Mouse (Mus musculus) midbrain, embryonic 14.5 days (tissue): Measurements from ENCODE around the gene Gm47985. TPM values are rescaled to one million over a fixed set of nuclear protein-coding genes. Genes with fewer than 3 reads are reported as not detected.
"Not testable (repeated sequence)": the region's sequence is repeated elsewhere in the genome, so short reads cannot be mapped to it uniquely, and the experiment has no call there.

ENCODE experiments used
- ATAC-seq: fragments of 200-750 bp; cut with Nextera tagmentation; 2 replicates; pipeline ENCODE4 v1.8.0; 2017; ENCODE audit warnings: moderate number of reproducible peaks, moderate library complexity; ENCODE audit not compliant: low FRiP score, low TSS enrichment
- DNase-seq: peaks from one replicate; pipeline ENCODE4 v3.0.0-alpha.2; 2015
- H3K27ac ChIP-seq: fragments of 300-500 bp; sonication (generic); replicated peaks from 2 replicates; pipeline ENCODE4 v1.5.1; 2014; ENCODE audit warnings: mild to moderate bottlenecking, low read depth, low read length, moderate library complexity
- H3K27me3 ChIP-seq: fragments of 300-500 bp; sonication (generic); 2 replicates; pipeline ENCODE4 v1.6.1; 2014; ENCODE audit warnings: low read length, control low read depth, mixed read lengths; ENCODE audit not compliant: control insufficient read depth, insufficient read depth
- H3K36me3 ChIP-seq: fragments of 300-500 bp; sonication (generic); 2 replicates; pipeline ENCODE4 v1.6.1; 2014; ENCODE audit warnings: low read length, control low read depth; ENCODE audit not compliant: control insufficient read depth, insufficient read depth
- H3K4me1 ChIP-seq: fragments of 300-500 bp; sonication (generic); 2 replicates; pipeline ENCODE4 v1.6.1; 2014; ENCODE audit warnings: mild to moderate bottlenecking, antibody characterized with exemption, low read length, control low read depth; ENCODE audit not compliant: control insufficient read depth, insufficient read depth
- H3K4me2 ChIP-seq: fragments of 300-500 bp; sonication (generic); 2 replicates; pipeline ENCODE4 v1.6.1; 2014; ENCODE audit warnings: mild to moderate bottlenecking, low read length, moderate library complexity
- H3K4me3 ChIP-seq: fragments of 300-500 bp; sonication (generic); replicated peaks from 2 replicates; pipeline ENCODE4 v1.5.1; 2014; ENCODE audit warnings: low read depth, low read length
- H3K9ac ChIP-seq: fragments of 300-500 bp; sonication (generic); replicated peaks from 2 replicates; pipeline ENCODE4 v1.6.1; 2014; ENCODE audit warnings: mild to moderate bottlenecking, low read length, moderate library complexity
- H3K9me3 ChIP-seq: fragments of 300-500 bp; sonication (generic); 2 replicates; pipeline ENCODE4 v1.6.1; 2016; ENCODE audit warnings: low read length, control low read depth, mixed read lengths; ENCODE audit not compliant: control insufficient read depth
- WGBS: fragments of 180-500 bp; shearing (Covaris S2); extraction: QIAGEN DNeasy Blood & Tissue Kit; methylation state at CpG from one replicate; pipeline ENCODE4 v1.1.7; 2014; 5-methylcytosine and 5-hydroxymethylcytosine counted together
- polyA plus RNA-seq: library from polyadenylated mRNA; unstranded; fragments of >200 nt; fragmentation: Nextera tagmentation; extraction: Ambion mirVana; gene quantifications from 2 replicates; pipeline ENCODE4 v1.2.1, GENCODE M21; 2014

The Gm47985 gene
- polyA plus RNA-seq, 1 experiment from 2014 or later, result 0.16 TPM

GRCm38 (mm10) chr1:151171572-151172461 lies 10.5 kb upstream of the Gm47985 start:
- Histone ChIP-seq H3K9ac (no peak overlapping the region), H3K4me2 (no peak overlapping the region), H3K27ac (no peak overlapping the region), H3K36me3 (no peaks in the 10 kb centered on the region), H3K9me3 (no peaks in the 10 kb centered on the region), H3K4me1 (peaks cover 14% of the 10 kb centered on the region), H3K4me3 (no peak overlapping the region), H3K27me3 (no peaks in the 10 kb centered on the region)
- ATAC-seq, result no peak
- WGBS, result 82% methylated on average over 2 of the region's 2 CpGs
- no peak for DNase-seq

GRCm38 (mm10) chr1:151177030-151177936 lies 5.1 kb upstream of the Gm47985 start:
- no peak overlapping the region for H3K27ac ChIP-seq
- peaks cover 10% of the 10 kb centered on the region; the same call in 1 of the 2 replicates for H3K4me1 ChIP-seq
- H3K36me3 ChIP-seq, result no peaks in the 10 kb centered on the region
- peak; percentile 57 for DNase-seq
- WGBS, result 8% methylated on average over 10 of the region's 10 CpGs
- ATAC-seq, result peak; percentile 83
- no peaks in the 10 kb centered on the region for H3K9me3 ChIP-seq
- no peaks in the 10 kb centered on the region for H3K27me3 ChIP-seq
- H3K9ac ChIP-seq, result no peak overlapping the region
- peak overlapping the region; percentile 44 for H3K4me2 ChIP-seq
- peak overlapping the region; percentile 13 for H3K4me3 ChIP-seq

DNA sequence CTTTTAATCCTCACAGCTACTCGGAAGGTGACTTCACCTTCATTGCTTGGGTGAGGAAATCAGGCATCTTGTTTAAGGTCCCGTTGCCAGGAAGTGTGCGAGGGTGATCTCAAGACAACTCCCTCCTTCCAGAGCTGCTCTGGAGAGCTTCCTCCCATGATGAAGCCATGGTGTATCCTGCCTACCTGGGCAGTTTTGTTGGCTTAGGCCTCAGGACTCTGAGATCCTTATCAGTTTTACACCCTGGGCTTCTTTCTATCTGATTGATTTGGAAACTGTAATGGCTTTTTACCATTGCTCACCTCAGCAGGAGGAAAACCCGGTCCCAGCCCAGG lies 4.4 kb upstream of the Gm47985 start:
- Histone ChIP-seq H3K9ac (no peak overlapping the region), H3K4me1 (peaks cover 10% of the 10 kb centered on the region; the same call in 1 of the 2 replicates), H3K27ac (no peak overlapping the region), H3K4me2 (peak overlapping the region; percentile 44), H3K27me3 (no peaks in the 10 kb centered on the region), H3K36me3 (no peaks in the 10 kb centered on the region), H3K9me3 (no peaks in the 10 kb centered on the region), H3K4me3 (peak overlapping the region; percentile 13)
- DNase-seq (no peak), ATAC-seq (peak; percentile 35)
- WGBS, result 4% methylated on average over 4 of the region's 4 CpGs

GRCm38 (mm10) chr1:151178505-151179083 lies 3.7 kb upstream of the Gm47985 start:
- Histone ChIP-seq H3K4me3 (no peak overlapping the region), H3K9ac (no peak overlapping the region), H3K4me1 (peaks cover 10% of the 10 kb centered on the region; the same call in 1 of the 2 replicates), H3K36me3 (no peaks in the 10 kb centered on the region), H3K4me2 (no peak overlapping the region), H3K9me3 (no peaks in the 10 kb centered on the region), H3K27me3 (no peaks in the 10 kb centered on the region), H3K27ac (no peak overlapping the region)
- ATAC-seq (no peak), DNase-seq (peak; percentile 42)
- WGBS, result 14% methylated on average over 2 of the region's 2 CpGs

DNA sequence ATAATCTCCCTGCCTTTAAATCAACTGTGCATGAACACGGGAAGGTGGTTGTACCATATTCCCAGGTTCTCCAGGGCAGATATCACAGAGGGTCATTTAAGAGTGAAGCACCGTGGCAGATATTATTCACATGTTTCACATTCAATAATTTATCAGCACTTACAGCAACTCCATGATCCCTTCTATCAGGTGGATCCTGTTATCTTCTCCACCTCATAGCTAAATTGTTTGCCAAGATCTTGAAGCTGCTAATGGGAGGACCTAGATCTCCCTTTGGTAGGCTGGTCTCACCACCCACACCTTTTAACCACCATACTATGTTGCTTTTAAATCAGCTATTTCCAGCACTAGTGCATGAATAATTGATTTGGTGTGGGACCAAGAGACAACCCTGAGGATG lies 2.2 kb upstream of the Gm47985 start:
- H3K27me3 ChIP-seq, result no peaks in the 10 kb centered on the region
- ATAC-seq, result no peak
- no peak overlapping the region for H3K4me3 ChIP-seq
- DNase-seq, result no peak
- WGBS, result 65% methylated on average over 2 of the region's 2 CpGs
- no peaks in the 10 kb centered on the region for H3K36me3 ChIP-seq
- H3K4me2 ChIP-seq, result no peak overlapping the region
- peaks cover 10% of the 10 kb centered on the region; the same call in 1 of the 2 replicates for H3K4me1 ChIP-seq
- no peaks in the 10 kb centered on the region for H3K9me3 ChIP-seq
- no peak overlapping the region for H3K9ac ChIP-seq
- H3K27ac ChIP-seq, result no peak overlapping the region

- not testable (repeated sequence) for H3K27ac ChIP-seq, H3K36me3 ChIP-seq, ATAC-seq, H3K4me3 ChIP-seq, H3K27me3 ChIP-seq, H3K9me3 ChIP-seq, H3K9ac ChIP-seq, H3K4me2 ChIP-seq, H3K4me1 ChIP-seq, DNase-seq
- 80% methylated on average over 3 of the region's 3 CpGs for WGBS
Measured at GRCm38 (mm10) chr1:151186186-151186585, 3.8 kb downstream of the Gm47985 start.

- DNase-seq, H3K36me3 ChIP-seq, H3K4me1 ChIP-seq, H3K4me3 ChIP-seq, H3K27me3 ChIP-seq, H3K9ac ChIP-seq, H3K9me3 ChIP-seq, H3K4me2 ChIP-seq, H3K27ac ChIP-seq, ATAC-seq: not testable (repeated sequence)
- WGBS, result 87% methylated on average over 4 of the region's 4 CpGs
Measured at GRCm38 (mm10) chr1:151186879-151187424, 4.6 kb downstream of the Gm47985 start.

GRCm38 (mm10) chr1:151188469-151188868 lies 6.1 kb downstream of the Gm47985 start:
- ATAC-seq, result no peak
- DNase-seq, result no peak
- H3K9ac ChIP-seq, result no peak overlapping the region
- H3K4me3 ChIP-seq, result no peak overlapping the region
- H3K27ac ChIP-seq, result no peak overlapping the region
- WGBS, result 89% methylated on average over 4 of the region's 4 CpGs
- H3K4me1 ChIP-seq, result no peaks in the 10 kb centered on the region
- no peaks in the 10 kb centered on the region for H3K36me3 ChIP-seq
- H3K27me3 ChIP-seq, result no peaks in the 10 kb centered on the region
- no peak overlapping the region for H3K4me2 ChIP-seq
- H3K9me3 ChIP-seq, result no peaks in the 10 kb centered on the region
